Mouse (Mus musculus): ENCODE data around the gene Gtf2a1. TPM values are rescaled to one million over a fixed set of nuclear protein-coding genes. Genes with fewer than 3 reads are reported as not detected.

The Gtf2a1 gene
- total and polyA plus RNA-seq, 2 experiments: 9.7 to 19.1 TPM

- TF ChIP-seq CTCF (IDR thresholded peaks at IDR 0.05; ENCODE audit: low read depth, low read length) (no peak), POLR2A (IDR thresholded peaks at IDR 0.05; ENCODE audit: extremely low read depth, insufficient read depth, low read length) (no peak)
- H3K79me2 ChIP-seq (ENCODE audit: control insufficient read depth, insufficient read depth, low read length): no peaks in the 10 kb centered on the region; the same call in 1 of the 2 replicates
- peaks cover 4% of the 10 kb centered on the region for H3K4me1 ChIP-seq (ENCODE audit: control insufficient read depth, insufficient read depth, low read length)
- peak; percentile 72 for DNase-seq (ENCODE audit: extremely low read depth, low read depth, low spot score)
- H3K4me3 ChIP-seq (ENCODE audit: insufficient read depth, low read depth, low read length): peak overlapping the region; percentile 95
- H3K9ac ChIP-seq (ENCODE audit: low read depth, low read length): peak overlapping the region; percentile 98
- no peaks in the 10 kb centered on the region for H3K27me3 ChIP-seq (ENCODE audit: control insufficient read depth, insufficient read depth, low read length)
- WGBS: 4% methylated on average over 6 of the region's 6 CpGs
- peak overlapping the region; percentile 98 for H3K27ac ChIP-seq (replicated peaks; ENCODE audit: insufficient read depth, low read depth, low read length)
- no peaks in the 10 kb centered on the region for H3K36me3 ChIP-seq (ENCODE audit: control insufficient read depth, insufficient read depth, low read length)
Measured at GRCm38 (mm10) chr12:91590716-91591115, 429 bp upstream of the Gtf2a1 start.

- TF ChIP-seq CTCF (IDR thresholded peaks at IDR 0.05; ENCODE audit: low read depth, low read length): no peak
- no peak for TF ChIP-seq POLR2A (IDR thresholded peaks at IDR 0.05; ENCODE audit: extremely low read depth, insufficient read depth, low read length)
- Histone ChIP-seq H3K4me3 (ENCODE audit: insufficient read depth, low read depth, low read length) (peak overlapping the region; percentile 89), H3K4me1 (ENCODE audit: control insufficient read depth, insufficient read depth, low read length) (peaks cover 4% of the 10 kb centered on the region), H3K36me3 (ENCODE audit: control insufficient read depth, insufficient read depth, low read length) (peaks cover 6% of the 10 kb centered on the region; the same call in 1 of the 2 replicates), H3K9ac (ENCODE audit: low read depth, low read length) (peak overlapping the region; percentile 96), H3K27me3 (ENCODE audit: control insufficient read depth, insufficient read depth, low read length) (no peaks in the 10 kb centered on the region), H3K27ac (replicated peaks; ENCODE audit: insufficient read depth, low read depth, low read length) (peak overlapping the region; percentile 96), H3K79me2 (ENCODE audit: control insufficient read depth, insufficient read depth, low read length) (no peaks in the 10 kb centered on the region; the same call in 1 of the 2 replicates)
- WGBS: 0% methylated on average over 11 of the region's 11 CpGs
- DNase-seq (ENCODE audit: extremely low read depth, low read depth, low spot score): no peak
Measured at GRCm38 (mm10) chr12:91589542-91589846, 793 bp downstream of the Gtf2a1 start.

GRCm38 (mm10) chr12:91588670-91589541 lies 1.4 kb downstream of the Gtf2a1 start:
- WGBS: under 1% methylated on average over 63 of the region's 83 CpGs

DNA sequence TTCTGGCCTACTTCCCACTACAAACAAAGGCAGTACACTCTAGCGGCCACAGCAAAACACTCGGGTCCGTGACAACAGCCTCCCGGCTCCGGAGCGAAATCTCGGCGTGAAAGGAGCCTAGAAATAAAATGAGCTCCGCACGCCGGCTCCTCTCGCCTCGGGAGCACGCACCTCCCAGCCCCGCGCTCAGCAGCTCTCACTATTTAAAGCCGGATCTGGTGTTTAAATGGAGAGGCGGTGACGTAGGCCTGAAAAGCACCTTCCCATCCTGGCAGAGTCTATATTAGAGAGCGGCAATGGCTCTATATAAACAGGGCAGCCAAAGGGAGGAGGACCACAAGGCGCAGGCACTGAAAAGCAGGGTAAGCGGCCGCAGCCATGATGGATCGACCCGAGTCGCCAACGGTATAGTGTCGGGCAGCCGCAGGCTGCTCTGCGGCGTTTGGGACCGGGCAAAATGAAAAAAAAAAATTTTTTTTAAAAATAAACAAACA lies 2.1 kb downstream of the Gtf2a1 start:
- H3K27me3 ChIP-seq (ENCODE audit: control insufficient read depth, insufficient read depth, low read length): no peaks in the 10 kb centered on the region
- H3K4me3 ChIP-seq (ENCODE audit: insufficient read depth, low read depth, low read length): peak overlapping the region; percentile 89
- TF ChIP-seq CTCF (IDR thresholded peaks at IDR 0.05; ENCODE audit: low read depth, low read length) (0 out of 2 replicates have a peak, but pooled peaks have one; percentile 11), POLR2A (IDR thresholded peaks at IDR 0.05; ENCODE audit: extremely low read depth, insufficient read depth, low read length) (peak; percentile 95)
- peak; percentile 90 for DNase-seq (ENCODE audit: extremely low read depth, low read depth, low spot score)
- H3K36me3 ChIP-seq (ENCODE audit: control insufficient read depth, insufficient read depth, low read length): peaks cover 15% of the 10 kb centered on the region; the same call in 1 of the 2 replicates
- H3K9ac ChIP-seq (ENCODE audit: low read depth, low read length): peak overlapping the region; percentile 93
- H3K27ac ChIP-seq (replicated peaks; ENCODE audit: insufficient read depth, low read depth, low read length): peak overlapping the region; percentile 99
- peaks cover 4% of the 10 kb centered on the region for H3K4me1 ChIP-seq (ENCODE audit: control insufficient read depth, insufficient read depth, low read length)
- under 1% methylated on average over 32 of the region's 32 CpGs for WGBS
- H3K79me2 ChIP-seq (ENCODE audit: control insufficient read depth, insufficient read depth, low read length): no peaks in the 10 kb centered on the region; the same call in 1 of the 2 replicates

More at GRCm38 (mm10) chr12:91588670-91589541, 1.4 kb downstream of the Gtf2a1 start:
- H3K4me1 ChIP-seq (ENCODE audit: control insufficient read depth, insufficient read depth, low read length): peaks cover 4% of the 10 kb centered on the region
- H3K27ac ChIP-seq (replicated peaks; ENCODE audit: insufficient read depth, low read depth, low read length): peak overlapping the region; percentile 99
- H3K9ac ChIP-seq (ENCODE audit: low read depth, low read length): peak overlapping the region; percentile 96
- DNase-seq (ENCODE audit: extremely low read depth, low read depth, low spot score): peak; percentile 38
- peaks cover 11% of the 10 kb centered on the region; the same call in 1 of the 2 replicates for H3K36me3 ChIP-seq (ENCODE audit: control insufficient read depth, insufficient read depth, low read length)
- no peaks in the 10 kb centered on the region; the same call in 1 of the 2 replicates for H3K79me2 ChIP-seq (ENCODE audit: control insufficient read depth, insufficient read depth, low read length)
- TF ChIP-seq CTCF (IDR thresholded peaks at IDR 0.05; ENCODE audit: low read depth, low read length) (no peak), POLR2A (IDR thresholded peaks at IDR 0.05; ENCODE audit: extremely low read depth, insufficient read depth, low read length) (0 out of 2 replicates have a peak, but pooled peaks have one; percentile 6)
- H3K27me3 ChIP-seq (ENCODE audit: control insufficient read depth, insufficient read depth, low read length): no peaks in the 10 kb centered on the region
- H3K4me3 ChIP-seq (ENCODE audit: insufficient read depth, low read depth, low read length): peak overlapping the region; percentile 89

GRCm38 (mm10) chr12:91587491-91588033 lies 2.7 kb downstream of the Gtf2a1 start:
- Histone ChIP-seq H3K9ac (ENCODE audit: low read depth, low read length) (no peak overlapping the region), H3K36me3 (ENCODE audit: control insufficient read depth, insufficient read depth, low read length) (peaks cover 18% of the 10 kb centered on the region; the same call in 1 of the 2 replicates), H3K4me3 (ENCODE audit: insufficient read depth, low read depth, low read length) (no peak overlapping the region; the same call in 1 of the 2 replicates), H3K4me1 (ENCODE audit: control insufficient read depth, insufficient read depth, low read length) (peaks cover 5% of the 10 kb centered on the region), H3K27ac (replicated peaks; ENCODE audit: insufficient read depth, low read depth, low read length) (no peak overlapping the region), H3K27me3 (ENCODE audit: control insufficient read depth, insufficient read depth, low read length) (no peaks in the 10 kb centered on the region), H3K79me2 (ENCODE audit: control insufficient read depth, insufficient read depth, low read length) (no peaks in the 10 kb centered on the region; the same call in 1 of the 2 replicates)
- TF ChIP-seq CTCF (IDR thresholded peaks at IDR 0.05; ENCODE audit: low read depth, low read length) (no peak), POLR2A (IDR thresholded peaks at IDR 0.05; ENCODE audit: extremely low read depth, insufficient read depth, low read length) (no peak)
- no peak for DNase-seq (ENCODE audit: extremely low read depth, low read depth, low spot score)
- WGBS: 24% methylated on average over 5 of the region's 5 CpGs
